Mouse (Mus musculus): ENCODE measurements at regions not wholly inside any gene's neighbourhood (a gene's known extent, or its start where the extent isn't known, plus 50 kb on each side); places are given as distances from the start of the nearest gene placed in this dataset.
"Not testable (repeated sequence)": the region's sequence is repeated elsewhere in the genome, so short reads cannot be mapped to it uniquely, and the experiment has no call there.

GRCm38 (mm10) chr11:94882687-94883383 is 53.2 kb upstream of the Col1a1 start:
- no peaks in the 10 kb centered on the region for H3K9me3 ChIP-seq (replicated peaks)
- DNase-seq: no peak
- H3K27ac ChIP-seq: no peak overlapping the region
- H3K36me3 ChIP-seq: no peaks in the 10 kb centered on the region
- H3K4me1 ChIP-seq (replicated peaks): no peaks in the 10 kb centered on the region
- 1% methylated on average over 17 of the region's 19 CpGs for WGBS (ENCODE audit: insufficient replicate concordance)
- no peak overlapping the region for H3K4me3 ChIP-seq (replicated peaks)
- peaks cover 74% of the 10 kb centered on the region for H3K27me3 ChIP-seq
- ATAC-seq (ENCODE audit: low read depth): no peak
- H3K4me2 ChIP-seq: no peak overlapping the region
- H3K9ac ChIP-seq: no peak overlapping the region

DNA sequence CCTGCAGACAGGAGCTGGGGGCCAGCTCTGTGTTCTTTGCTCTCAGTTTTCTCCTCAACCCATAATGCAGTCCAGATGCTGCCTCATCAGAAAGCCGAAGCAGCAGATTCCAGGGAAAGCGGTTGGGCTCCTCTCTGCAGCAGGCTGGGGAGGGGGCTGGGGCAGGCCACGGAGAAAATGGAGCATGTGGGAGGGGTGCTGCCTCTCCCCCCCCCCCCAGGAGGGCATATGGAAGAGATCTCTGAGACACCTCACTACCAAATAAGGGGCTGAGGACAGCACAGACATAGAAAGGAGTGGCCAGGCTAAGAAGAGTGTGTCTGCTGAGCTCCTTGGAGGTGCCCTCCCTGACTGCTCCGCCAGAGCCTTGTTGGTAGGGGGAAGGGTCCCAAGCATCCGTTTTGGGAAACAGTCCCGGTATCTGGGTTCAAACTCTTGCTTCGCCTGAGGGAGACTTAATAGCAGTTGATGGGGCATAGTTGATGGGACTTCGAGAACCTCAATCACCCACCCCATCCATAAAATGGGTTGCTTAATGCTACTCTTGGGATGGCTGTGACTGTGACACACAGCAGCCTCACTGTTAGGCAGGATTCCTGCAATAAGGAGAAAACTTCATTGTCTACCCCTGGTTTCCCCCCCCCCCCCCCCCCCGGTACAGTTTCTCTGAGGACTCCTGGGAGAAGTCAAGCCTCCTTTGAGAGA is 53.9 kb upstream of the Col1a1 start:
- Histone ChIP-seq H3K27ac (no peak overlapping the region; the same call in 1 of the 2 replicates), H3K4me3 (replicated peaks) (no peak overlapping the region), H3K36me3 (no peaks in the 10 kb centered on the region), H3K9me3 (replicated peaks) (no peaks in the 10 kb centered on the region), H3K4me2 (no peak overlapping the region), H3K9ac (no peak overlapping the region), H3K4me1 (replicated peaks) (no peaks in the 10 kb centered on the region), H3K27me3 (peaks cover 74% of the 10 kb centered on the region)
- DNase-seq: no peak
- 14% methylated on average over 9 of the region's 9 CpGs for WGBS (ENCODE audit: insufficient replicate concordance)
- no peak for ATAC-seq (ENCODE audit: low read depth)

- ATAC-seq (ENCODE audit: low read depth): no peak
- Histone ChIP-seq H3K4me1 (replicated peaks) (no peaks in the 10 kb centered on the region), H3K36me3 (no peaks in the 10 kb centered on the region), H3K9me3 (replicated peaks) (no peaks in the 10 kb centered on the region), H3K27ac (peak overlapping the region; percentile 27; the same call in 1 of the 2 replicates), H3K4me2 (no peak overlapping the region), H3K27me3 (peaks cover 69% of the 10 kb centered on the region), H3K9ac (no peak overlapping the region), H3K4me3 (replicated peaks) (no peak overlapping the region; the same call in 1 of the 2 replicates)
- DNase-seq: no peak
- 5% methylated on average over 27 of the region's 27 CpGs for WGBS (ENCODE audit: insufficient replicate concordance)
These were observed 54.9 kb upstream of the Col1a1 start for GRCm38 (mm10) chr11:94880896-94881840.

DNA sequence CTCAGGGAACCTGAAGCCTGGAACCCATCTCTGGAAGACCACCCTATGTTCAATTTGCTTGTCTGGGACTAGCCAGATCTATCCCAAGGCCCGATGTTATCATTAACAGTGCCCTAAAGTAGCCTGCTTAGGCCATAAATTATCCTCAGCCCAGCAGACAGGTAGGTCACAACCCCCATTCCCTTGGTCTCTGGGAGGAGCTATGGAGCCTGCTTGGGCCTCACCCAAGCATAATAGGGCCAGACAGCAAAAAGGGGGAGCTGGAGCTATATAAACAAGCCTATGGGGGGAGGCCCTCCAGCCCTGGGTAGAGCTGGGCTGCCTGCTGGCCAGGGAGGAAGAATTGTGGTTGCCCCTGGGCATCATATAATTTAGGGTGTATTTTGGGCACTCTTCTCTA is 59.3 kb upstream of the Col1a1 start:
- DNase-seq (no peak), ATAC-seq (ENCODE audit: low read depth) (no peak)
- no peak overlapping the region for H3K4me3 ChIP-seq (replicated peaks)
- H3K4me2 ChIP-seq: no peak overlapping the region
- 25% methylated on average over 1 of the region's 1 CpGs for WGBS (ENCODE audit: insufficient replicate concordance)
- H3K4me1 ChIP-seq (replicated peaks): peaks cover 5% of the 10 kb centered on the region; the same call in 1 of the 2 replicates
- no peak overlapping the region for H3K27ac ChIP-seq
- H3K36me3 ChIP-seq: no peaks in the 10 kb centered on the region
- H3K9me3 ChIP-seq (replicated peaks): no peaks in the 10 kb centered on the region
- no peak overlapping the region for H3K9ac ChIP-seq
- peaks cover 73% of the 10 kb centered on the region for H3K27me3 ChIP-seq

DNA sequence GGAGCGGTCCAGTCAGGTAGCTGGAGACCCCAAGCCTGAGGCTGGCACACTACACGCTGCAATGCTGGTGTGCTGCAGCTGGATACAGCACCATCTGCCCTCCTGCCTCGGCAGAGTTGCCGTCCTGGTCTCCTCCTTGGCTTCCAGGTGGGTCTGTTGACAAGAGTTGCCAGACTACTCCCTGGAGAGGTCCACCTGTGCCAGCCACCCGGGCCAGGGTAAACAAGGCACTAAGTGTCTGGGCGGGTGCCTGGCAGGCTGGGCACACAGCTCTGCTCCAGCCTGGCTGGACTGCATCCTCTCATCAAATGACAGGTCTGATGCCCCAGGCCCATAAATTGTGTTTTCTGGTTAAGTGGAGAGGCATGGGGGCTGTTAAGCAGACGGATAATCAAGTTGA is 61.0 kb upstream of the Col1a1 start:
- 41% methylated on average over 7 of the region's 7 CpGs for WGBS (ENCODE audit: insufficient replicate concordance)
- no peak for ATAC-seq (ENCODE audit: low read depth)
- no peaks in the 10 kb centered on the region for H3K9me3 ChIP-seq (replicated peaks)
- H3K27ac ChIP-seq: no peak overlapping the region
- H3K36me3 ChIP-seq: no peaks in the 10 kb centered on the region
- H3K4me1 ChIP-seq (replicated peaks): peaks cover 5% of the 10 kb centered on the region; the same call in 1 of the 2 replicates
- H3K9ac ChIP-seq: no peak overlapping the region
- no peak overlapping the region for H3K4me2 ChIP-seq
- H3K4me3 ChIP-seq (replicated peaks): no peak overlapping the region
- no peak for DNase-seq
- H3K27me3 ChIP-seq: peaks cover 63% of the 10 kb centered on the region

GRCm38 (mm10) chr11:94874155-94874561 is 61.9 kb upstream of the Col1a1 start:
- no peak overlapping the region for H3K4me3 ChIP-seq (replicated peaks)
- ATAC-seq (ENCODE audit: low read depth): no peak
- peaks cover 5% of the 10 kb centered on the region; the same call in 1 of the 2 replicates for H3K4me1 ChIP-seq (replicated peaks)
- no peak overlapping the region for H3K4me2 ChIP-seq
- H3K9ac ChIP-seq: no peak overlapping the region
- peaks cover 55% of the 10 kb centered on the region for H3K27me3 ChIP-seq
- no peaks in the 10 kb centered on the region for H3K36me3 ChIP-seq
- no peak for DNase-seq
- H3K27ac ChIP-seq: no peak overlapping the region
- 6% methylated on average over 7 of the region's 7 CpGs for WGBS (ENCODE audit: insufficient replicate concordance)
- H3K9me3 ChIP-seq (replicated peaks): no peaks in the 10 kb centered on the region

GRCm38 (mm10) chr11:94873693-94874092 is 62.3 kb upstream of the Col1a1 start:
- H3K9ac ChIP-seq: no peak overlapping the region
- peaks cover 51% of the 10 kb centered on the region for H3K27me3 ChIP-seq
- 9% methylated on average over 7 of the region's 7 CpGs for WGBS (ENCODE audit: insufficient replicate concordance)
- ATAC-seq (ENCODE audit: low read depth): no peak
- H3K4me1 ChIP-seq (replicated peaks): peaks cover 5% of the 10 kb centered on the region; the same call in 1 of the 2 replicates
- H3K4me2 ChIP-seq: no peak overlapping the region
- H3K27ac ChIP-seq: no peak overlapping the region
- H3K36me3 ChIP-seq: no peaks in the 10 kb centered on the region
- no peak for DNase-seq
- H3K4me3 ChIP-seq (replicated peaks): no peak overlapping the region
- H3K9me3 ChIP-seq (replicated peaks): no peaks in the 10 kb centered on the region

- WGBS (ENCODE audit: insufficient replicate concordance): 3% methylated on average over 19 of the region's 19 CpGs
- Histone ChIP-seq H3K27ac (no peak overlapping the region; the same call in 1 of the 2 replicates), H3K4me1 (replicated peaks) (peaks cover 5% of the 10 kb centered on the region; the same call in 1 of the 2 replicates), H3K4me3 (replicated peaks) (no peak overlapping the region), H3K4me2 (0 out of 2 replicates have a peak overlapping the region, but pooled peaks have one; percentile 21), H3K9me3 (replicated peaks) (no peaks in the 10 kb centered on the region), H3K9ac (no peak overlapping the region), H3K36me3 (no peaks in the 10 kb centered on the region), H3K27me3 (peaks cover 46% of the 10 kb centered on the region)
- ATAC-seq (ENCODE audit: low read depth) (no peak), DNase-seq (no peak)
These were observed 63.1 kb upstream of the Col1a1 start for GRCm38 (mm10) chr11:94872921-94873320.

DNA sequence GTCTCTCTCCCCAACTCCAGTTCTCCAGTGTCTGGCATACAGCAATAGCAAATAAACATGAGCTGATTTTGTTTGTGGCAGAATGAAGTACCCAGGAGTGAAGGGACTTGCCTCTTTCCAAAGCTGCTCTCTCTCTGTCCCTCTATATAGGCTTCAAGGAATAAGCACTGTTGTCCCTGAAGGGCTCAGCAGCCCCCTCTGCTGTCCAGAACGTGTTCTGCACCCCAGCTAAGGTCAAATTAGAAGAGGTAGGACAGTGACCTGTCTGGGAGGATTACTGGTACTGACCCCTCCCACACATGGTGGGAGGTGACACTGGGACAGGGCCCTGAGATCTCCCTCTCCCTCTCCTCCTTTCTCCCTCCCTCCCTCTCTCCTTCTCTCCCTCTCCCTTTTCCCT is 65.7 kb upstream of the Col1a1 start:
- peak; percentile 35 for DNase-seq
- Histone ChIP-seq H3K4me3 (replicated peaks) (no peak overlapping the region), H3K36me3 (no peaks in the 10 kb centered on the region), H3K4me1 (replicated peaks) (peaks cover 5% of the 10 kb centered on the region; the same call in 1 of the 2 replicates), H3K9ac (no peak overlapping the region), H3K27me3 (peaks cover 39% of the 10 kb centered on the region), H3K9me3 (replicated peaks) (no peaks in the 10 kb centered on the region), H3K4me2 (no peak overlapping the region), H3K27ac (no peak overlapping the region)
- WGBS (ENCODE audit: insufficient replicate concordance): 0% methylated on average over 1 of the region's 1 CpGs
- no peak for ATAC-seq (ENCODE audit: low read depth)

GRCm38 (mm10) chr11:94869866-94870265 is 66.2 kb upstream of the Col1a1 start:
- DNase-seq; H3K4me3 ChIP-seq (replicated peaks); H3K36me3 ChIP-seq; H3K4me1 ChIP-seq (replicated peaks); H3K9ac ChIP-seq; H3K4me2 ChIP-seq; H3K27ac ChIP-seq; H3K9me3 ChIP-seq (replicated peaks): not testable (repeated sequence)
- peak; percentile 50; the same call in 1 of the 2 replicates for ATAC-seq (ENCODE audit: low read depth)
- WGBS (ENCODE audit: insufficient replicate concordance): 12% methylated on average over 4 of the region's 4 CpGs
- H3K27me3 ChIP-seq: peaks cover 35% of the 10 kb centered on the region

All from liver, embryonic 13.5 days (tissue).